Mouse (Mus musculus): ENCODE measurements around the gene Dst. TPM values are rescaled to one million over a fixed set of nuclear protein-coding genes. Genes with fewer than 3 reads are reported as not detected.

Gene Dst
- total and polyA plus RNA-seq, 3 experiments: 66.7 to 404 (median 334) TPM

GRCm38 (mm10) chr1:34246642-34246987 lies 338.6 kb downstream of the Dst start:
- TF ChIP-seq EP300 (IDR thresholded peaks at IDR 0.05; ENCODE audit: insufficient read depth, low read depth, low read length): no peak
- TF ChIP-seq CTCF (IDR thresholded peaks at IDR 0.05): no peak
- no peak for TF ChIP-seq POLR2A (IDR thresholded peaks at IDR 0.05; ENCODE audit: insufficient read depth, low read depth, low read length)
- H3K27ac ChIP-seq: peak overlapping the region; percentile 56
- H3K79me2 ChIP-seq (replicated peaks; ENCODE audit: control insufficient read depth, insufficient read depth, low read length): no peaks in the 10 kb centered on the region
- H3K27me3 ChIP-seq (ENCODE audit: control insufficient read depth, insufficient read depth, low read length): no peaks in the 10 kb centered on the region
- intact Hi-C loops (cut with DNase I): no loop called here
- peaks cover 15% of the 10 kb centered on the region for H3K36me3 ChIP-seq (ENCODE audit: control insufficient read depth, insufficient read depth, low read length)
- DNase-seq: no peak
- H3K9ac ChIP-seq (ENCODE audit: low read depth, low read length): no peak overlapping the region
- no peak overlapping the region for H3K4me3 ChIP-seq
- H3K4me1 ChIP-seq (ENCODE audit: control insufficient read depth, insufficient read depth, low read length): peaks cover 6% of the 10 kb centered on the region
- whole genome bisulfite sequencing: 78% methylated on average over 8 of the region's 8 CpGs

- intact Hi-C loops (cut with DNase I): no loop called here
These were observed 343.1 kb downstream of the Dst start for GRCm38 (mm10) chr1:34251137-34251536.

GRCm38 (mm10) chr1:34252267-34252666 lies 344.2 kb downstream of the Dst start:
- H3K27me3 ChIP-seq (ENCODE audit: control insufficient read depth, insufficient read depth, low read length): no peaks in the 10 kb centered on the region
- no peak overlapping the region for H3K9ac ChIP-seq (ENCODE audit: low read depth, low read length)
- no peaks in the 10 kb centered on the region; the same call in 1 of the 2 replicates for H3K4me1 ChIP-seq (ENCODE audit: control insufficient read depth, insufficient read depth, low read length)
- H3K36me3 ChIP-seq (ENCODE audit: control insufficient read depth, insufficient read depth, low read length): peaks cover 2% of the 10 kb centered on the region; the same call in 1 of the 2 replicates
- no peak for DNase-seq
- intact Hi-C loops (cut with DNase I): no loop called here
- TF ChIP-seq POLR2A (IDR thresholded peaks at IDR 0.05; ENCODE audit: insufficient read depth, low read depth, low read length): no peak
- 91% methylated on average over 8 of the region's 8 CpGs for WGBS
- H3K4me3 ChIP-seq: no peak overlapping the region
- H3K79me2 ChIP-seq (replicated peaks; ENCODE audit: control insufficient read depth, insufficient read depth, low read length): no peaks in the 10 kb centered on the region
- no peak overlapping the region for H3K27ac ChIP-seq

More at GRCm38 (mm10) chr1:34251137-34251536, 343.1 kb downstream of the Dst start:
- WGBS: 33% methylated on average over 13 of the region's 13 CpGs
- no peak for DNase-seq
- Histone ChIP-seq H3K79me2 (replicated peaks; ENCODE audit: control insufficient read depth, insufficient read depth, low read length) (no peaks in the 10 kb centered on the region), H3K27me3 (ENCODE audit: control insufficient read depth, insufficient read depth, low read length) (no peaks in the 10 kb centered on the region), H3K36me3 (ENCODE audit: control insufficient read depth, insufficient read depth, low read length) (peaks cover 2% of the 10 kb centered on the region; the same call in 1 of the 2 replicates), H3K9ac (ENCODE audit: low read depth, low read length) (no peak overlapping the region), H3K27ac (no peak overlapping the region), H3K4me3 (no peak overlapping the region), H3K4me1 (ENCODE audit: control insufficient read depth, insufficient read depth, low read length) (peaks cover 2% of the 10 kb centered on the region)
- TF ChIP-seq CTCF (IDR thresholded peaks at IDR 0.05): no peak
- no peak for TF ChIP-seq EP300 (IDR thresholded peaks at IDR 0.05; ENCODE audit: insufficient read depth, low read depth, low read length)
- no peak for TF ChIP-seq POLR2A (IDR thresholded peaks at IDR 0.05; ENCODE audit: insufficient read depth, low read depth, low read length)

- H3K36me3 ChIP-seq (ENCODE audit: control insufficient read depth, insufficient read depth, low read length): peaks cover 2% of the 10 kb centered on the region; the same call in 1 of the 2 replicates
- no peaks in the 10 kb centered on the region for H3K79me2 ChIP-seq (replicated peaks; ENCODE audit: control insufficient read depth, insufficient read depth, low read length)
- H3K4me3 ChIP-seq: no peak overlapping the region
- intact Hi-C loops (cut with DNase I): no loop called here
- no peak overlapping the region for H3K9ac ChIP-seq (ENCODE audit: low read depth, low read length)
- no peak for DNase-seq
- no peaks in the 10 kb centered on the region for H3K27me3 ChIP-seq (ENCODE audit: control insufficient read depth, insufficient read depth, low read length)
- 62% methylated on average over 7 of the region's 7 CpGs for WGBS
- no peak overlapping the region for H3K27ac ChIP-seq
- no peaks in the 10 kb centered on the region; the same call in 1 of the 2 replicates for H3K4me1 ChIP-seq (ENCODE audit: control insufficient read depth, insufficient read depth, low read length)
- TF ChIP-seq EP300 (IDR thresholded peaks at IDR 0.05; ENCODE audit: insufficient read depth, low read depth, low read length): no peak
- no peak for TF ChIP-seq CTCF (IDR thresholded peaks at IDR 0.05)
- TF ChIP-seq POLR2A (IDR thresholded peaks at IDR 0.05; ENCODE audit: insufficient read depth, low read depth, low read length): no peak
These were observed 345.9 kb downstream of the Dst start for GRCm38 (mm10) chr1:34253876-34254275.

GRCm38 (mm10) chr1:34259898-34260297 lies 351.9 kb downstream of the Dst start:
- Histone ChIP-seq H3K4me3 (no peak overlapping the region), H3K36me3 (ENCODE audit: control insufficient read depth, insufficient read depth, low read length) (peaks cover 6% of the 10 kb centered on the region), H3K79me2 (replicated peaks; ENCODE audit: control insufficient read depth, insufficient read depth, low read length) (no peaks in the 10 kb centered on the region), H3K27ac (no peak overlapping the region), H3K27me3 (ENCODE audit: control insufficient read depth, insufficient read depth, low read length) (no peaks in the 10 kb centered on the region), H3K4me1 (ENCODE audit: control insufficient read depth, insufficient read depth, low read length) (peaks cover 3% of the 10 kb centered on the region), H3K9ac (ENCODE audit: low read depth, low read length) (no peak overlapping the region)
- intact Hi-C loops (cut with DNase I): no loop called here
- 47% methylated on average over 8 of the region's 8 CpGs for WGBS
- TF ChIP-seq POLR2A (IDR thresholded peaks at IDR 0.05; ENCODE audit: insufficient read depth, low read depth, low read length) (no peak), EP300 (IDR thresholded peaks at IDR 0.05; ENCODE audit: insufficient read depth, low read depth, low read length) (no peak), CTCF (IDR thresholded peaks at IDR 0.05) (no peak)
- DNase-seq: no peak

GRCm38 (mm10) chr1:34261011-34261410 lies 353.0 kb downstream of the Dst start:
- WGBS: 76% methylated on average over 12 of the region's 12 CpGs
- Histone ChIP-seq H3K4me1 (ENCODE audit: control insufficient read depth, insufficient read depth, low read length) (peaks cover 3% of the 10 kb centered on the region), H3K27ac (no peak overlapping the region), H3K27me3 (ENCODE audit: control insufficient read depth, insufficient read depth, low read length) (no peaks in the 10 kb centered on the region), H3K36me3 (ENCODE audit: control insufficient read depth, insufficient read depth, low read length) (peaks cover 12% of the 10 kb centered on the region), H3K4me3 (no peak overlapping the region), H3K79me2 (replicated peaks; ENCODE audit: control insufficient read depth, insufficient read depth, low read length) (no peaks in the 10 kb centered on the region), H3K9ac (ENCODE audit: low read depth, low read length) (no peak overlapping the region)
- no peak for DNase-seq
- intact Hi-C loops (cut with DNase I): no loop called here
- no peak for TF ChIP-seq EP300 (IDR thresholded peaks at IDR 0.05; ENCODE audit: insufficient read depth, low read depth, low read length)
- TF ChIP-seq POLR2A (IDR thresholded peaks at IDR 0.05; ENCODE audit: insufficient read depth, low read depth, low read length): no peak
- TF ChIP-seq CTCF (IDR thresholded peaks at IDR 0.05): no peak
